Mouse (Mus musculus): ENCODE measurements around the gene Gins2. TPM values are rescaled to one million over a fixed set of nuclear protein-coding genes. Genes with fewer than 3 reads are reported as not detected.

Gene Gins2
- total RNA-seq, 2 experiments from 2014 or later = 23.2 to 28.3 TPM

DNA sequence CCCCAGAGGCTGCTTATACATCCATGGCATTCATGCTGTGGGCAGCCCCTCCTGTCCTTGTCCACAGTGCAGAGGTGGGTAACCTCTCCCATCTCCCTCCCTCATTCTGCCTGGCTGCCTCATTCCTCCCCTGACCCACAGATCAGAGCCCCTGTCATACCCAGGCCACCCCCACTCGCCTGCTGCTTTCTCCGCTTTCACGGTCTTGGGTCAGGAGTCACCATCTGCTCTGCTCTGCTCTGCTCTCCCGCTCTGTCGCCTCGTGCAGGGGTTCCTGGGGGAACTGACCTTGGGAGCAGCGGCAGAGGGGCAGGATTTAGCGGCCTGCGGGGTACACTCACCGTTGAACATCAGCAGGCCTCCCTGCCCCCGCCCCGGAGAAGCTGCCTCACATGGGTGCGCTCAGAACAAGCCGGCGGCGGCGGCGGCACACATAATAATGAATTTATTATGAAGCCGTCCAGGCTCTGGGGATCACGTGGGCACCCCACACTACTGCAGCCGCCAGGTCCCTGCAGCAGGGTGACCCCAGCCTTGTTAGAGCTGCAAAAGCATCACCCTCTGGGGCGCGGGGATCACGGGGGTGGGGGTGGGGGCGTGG, 39.7 kb downstream of the Gins2 start:
- ATAC-seq (ENCODE audit: poor library complexity, severe bottlenecking) = no peak

DNA sequence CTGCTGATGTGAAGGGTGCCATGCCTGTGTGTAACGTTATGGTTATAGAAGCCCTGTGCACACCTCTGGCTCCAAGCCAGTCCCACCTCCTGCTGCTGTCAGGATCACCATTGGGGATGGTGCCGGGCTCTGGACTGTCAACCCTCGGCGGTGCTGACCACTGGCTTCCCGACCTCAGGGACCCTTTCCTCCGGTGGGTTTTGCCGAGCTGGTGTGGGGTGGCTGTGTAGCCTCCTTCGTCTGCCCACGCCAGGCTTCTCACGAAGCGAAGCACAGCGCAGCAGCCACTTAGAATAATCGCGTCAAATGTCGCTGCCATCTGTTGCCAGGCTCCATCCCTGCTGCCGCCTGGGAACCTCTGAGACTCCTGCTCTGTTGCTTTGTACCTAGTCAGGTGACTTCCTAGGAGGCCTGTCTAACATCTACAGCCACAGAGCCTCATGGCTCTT, 40.8 kb downstream of the Gins2 start:
- no peak for ATAC-seq (ENCODE audit: poor library complexity, severe bottlenecking)

DNA sequence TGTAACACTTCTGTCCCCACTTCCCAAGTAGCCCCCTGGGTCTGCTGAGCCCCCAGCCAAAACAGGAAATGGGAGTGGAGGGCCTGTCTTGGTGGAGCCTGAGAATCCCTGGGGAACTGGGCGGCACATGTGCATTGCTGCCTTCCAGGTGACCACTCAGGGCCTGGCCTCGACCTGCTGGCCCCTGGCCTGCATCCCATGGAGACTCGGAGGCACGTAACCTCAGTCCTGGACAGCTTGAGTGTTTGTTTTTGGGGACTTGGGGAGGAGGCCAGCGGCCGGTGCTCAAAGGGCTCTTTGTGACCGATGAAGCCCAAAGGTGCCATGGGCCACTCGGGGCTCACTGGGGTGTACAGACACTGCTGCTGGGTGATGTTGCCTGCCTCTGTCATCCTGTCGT, 41.5 kb downstream of the Gins2 start:
- no peak for ATAC-seq (ENCODE audit: poor library complexity, severe bottlenecking)

DNA sequence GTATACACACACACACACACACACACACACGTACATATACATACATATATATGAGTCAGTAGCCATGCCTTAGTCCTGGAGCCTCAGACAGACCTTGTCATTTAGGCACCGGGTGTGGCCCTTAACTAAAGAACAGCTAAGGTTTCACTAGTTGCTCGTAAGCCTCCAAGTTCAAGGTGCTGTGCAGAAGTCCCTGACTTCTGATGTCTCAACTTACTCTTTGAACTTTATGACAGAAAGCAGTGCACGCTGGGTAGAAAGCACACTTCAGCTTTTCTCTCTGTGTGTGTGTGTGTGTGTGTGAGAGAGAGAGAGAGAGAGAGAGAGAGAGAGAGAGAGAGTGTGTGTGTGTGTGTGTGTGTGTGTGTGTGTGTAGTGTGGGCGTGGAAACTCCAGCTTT, 44.9 kb downstream of the Gins2 start:
- no peak for ATAC-seq (ENCODE audit: poor library complexity, severe bottlenecking)

DNA sequence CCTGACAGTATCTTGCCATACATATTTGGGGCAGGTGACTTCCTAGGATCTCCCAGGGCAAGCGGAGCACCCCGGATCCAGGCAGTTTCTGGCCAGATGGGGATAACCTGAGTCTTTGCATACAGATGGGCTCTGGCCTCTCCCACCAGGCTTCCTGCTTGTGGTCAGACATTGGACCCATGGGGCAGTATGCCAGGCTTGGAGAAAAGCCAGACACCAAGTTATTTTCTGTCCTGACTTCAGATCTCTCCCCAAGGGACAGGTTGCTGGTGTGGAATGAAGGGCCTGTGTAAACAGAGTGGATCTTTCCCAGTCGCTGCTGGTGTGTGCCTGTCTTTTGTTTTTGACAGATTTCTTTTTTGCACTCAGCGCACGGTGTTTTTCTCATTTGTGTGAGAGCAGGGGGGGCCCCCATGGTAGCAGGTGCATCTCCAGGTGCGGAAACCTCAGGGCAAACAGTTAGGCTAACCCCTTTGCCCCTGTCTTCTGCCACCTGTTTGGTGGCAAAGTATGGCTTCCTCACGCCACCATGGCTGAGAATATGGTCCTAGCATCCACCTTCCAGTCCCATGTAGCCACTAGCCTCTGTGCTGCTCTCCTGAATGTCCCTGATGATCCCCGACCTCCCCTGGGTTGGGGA, 45.6 kb downstream of the Gins2 start:
- no peak for ATAC-seq (ENCODE audit: poor library complexity, severe bottlenecking)

DNA sequence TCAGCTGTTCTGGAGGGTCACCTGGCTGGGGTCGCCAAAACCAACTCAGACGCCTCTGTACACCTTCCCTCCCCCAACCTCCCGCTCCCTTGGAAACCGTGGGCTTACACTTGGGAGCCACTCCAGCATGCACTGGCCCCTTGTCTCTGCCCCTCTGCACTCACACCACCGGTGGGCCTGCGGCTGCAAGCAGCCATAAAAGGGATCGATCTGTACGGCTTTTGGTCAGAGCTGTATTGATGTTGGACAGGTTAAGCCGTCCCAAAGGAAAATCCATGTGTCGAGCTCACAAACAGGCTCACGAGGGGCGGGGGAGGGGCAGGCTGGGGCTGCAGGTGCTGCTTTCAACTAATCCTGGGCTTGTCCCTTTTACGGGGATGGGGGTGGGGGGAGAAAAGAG, 46.1 kb downstream of the Gins2 start:
- ATAC-seq (ENCODE audit: poor library complexity, severe bottlenecking) = no peak

DNA sequence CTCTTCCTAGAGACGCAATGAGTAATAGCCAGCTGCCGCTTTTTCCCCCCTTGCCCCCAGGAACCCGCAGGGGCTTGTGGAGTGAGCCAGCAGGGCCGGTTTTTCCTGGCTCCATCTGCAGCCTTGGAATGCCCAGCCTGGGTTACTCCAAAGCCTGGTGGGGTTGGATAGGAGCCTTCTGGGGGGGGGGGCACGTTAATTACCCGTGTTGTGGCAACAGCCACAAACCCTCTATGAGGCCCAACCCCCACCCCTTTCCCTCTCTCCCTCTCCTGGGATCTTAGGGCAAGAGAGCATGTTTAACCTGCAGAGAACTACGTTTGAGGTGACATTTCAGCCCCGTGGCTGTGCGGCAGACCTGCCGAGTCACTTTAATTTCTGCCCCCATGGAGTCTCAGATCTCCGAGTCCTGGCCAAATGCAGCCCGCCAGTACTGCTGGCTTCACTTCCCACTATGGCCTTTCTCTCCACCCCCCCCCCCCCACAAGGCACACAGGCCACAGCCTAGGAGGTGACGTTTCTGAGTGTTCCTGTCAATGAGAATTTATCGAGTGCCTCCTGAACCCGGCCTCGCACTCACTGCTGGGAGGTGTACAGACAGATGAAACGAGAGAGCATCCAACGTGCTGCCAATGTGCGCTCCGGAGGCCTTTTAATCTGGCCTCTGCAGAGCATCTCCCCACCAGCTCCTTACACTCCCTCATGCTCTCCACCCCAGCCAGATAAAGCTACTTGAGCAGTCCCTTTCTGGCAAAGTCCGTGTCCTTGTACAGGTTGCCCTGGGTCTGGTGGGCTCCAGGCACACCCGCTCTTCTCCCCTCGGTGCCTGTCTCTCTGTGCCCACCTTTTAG, 49.1 kb downstream of the Gins2 start:
- ATAC-seq (ENCODE audit: poor library complexity, severe bottlenecking) = no peak

DNA sequence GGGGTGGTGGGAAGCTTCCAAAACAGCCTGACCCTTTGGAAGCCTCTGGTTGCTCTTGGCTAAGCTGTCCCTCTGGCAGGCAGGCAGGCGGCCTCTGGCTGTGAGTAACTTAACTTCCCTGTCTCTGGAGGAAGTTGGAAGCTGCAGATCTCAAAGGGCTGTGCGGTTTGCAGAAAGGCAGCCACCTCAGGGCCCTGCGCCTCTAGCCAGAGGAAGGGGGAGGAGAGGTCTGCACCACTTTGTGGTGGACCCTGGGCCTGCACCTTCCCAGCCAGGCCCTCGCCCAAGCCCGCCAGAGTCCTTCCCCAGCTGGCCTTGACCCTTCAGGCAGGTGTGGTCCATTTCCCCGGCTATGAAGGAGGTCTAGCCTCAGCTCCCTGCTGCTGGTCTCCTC, 49.7 kb downstream of the Gins2 start:
- peak; percentile 44 for ATAC-seq (ENCODE audit: poor library complexity, severe bottlenecking)

DNA sequence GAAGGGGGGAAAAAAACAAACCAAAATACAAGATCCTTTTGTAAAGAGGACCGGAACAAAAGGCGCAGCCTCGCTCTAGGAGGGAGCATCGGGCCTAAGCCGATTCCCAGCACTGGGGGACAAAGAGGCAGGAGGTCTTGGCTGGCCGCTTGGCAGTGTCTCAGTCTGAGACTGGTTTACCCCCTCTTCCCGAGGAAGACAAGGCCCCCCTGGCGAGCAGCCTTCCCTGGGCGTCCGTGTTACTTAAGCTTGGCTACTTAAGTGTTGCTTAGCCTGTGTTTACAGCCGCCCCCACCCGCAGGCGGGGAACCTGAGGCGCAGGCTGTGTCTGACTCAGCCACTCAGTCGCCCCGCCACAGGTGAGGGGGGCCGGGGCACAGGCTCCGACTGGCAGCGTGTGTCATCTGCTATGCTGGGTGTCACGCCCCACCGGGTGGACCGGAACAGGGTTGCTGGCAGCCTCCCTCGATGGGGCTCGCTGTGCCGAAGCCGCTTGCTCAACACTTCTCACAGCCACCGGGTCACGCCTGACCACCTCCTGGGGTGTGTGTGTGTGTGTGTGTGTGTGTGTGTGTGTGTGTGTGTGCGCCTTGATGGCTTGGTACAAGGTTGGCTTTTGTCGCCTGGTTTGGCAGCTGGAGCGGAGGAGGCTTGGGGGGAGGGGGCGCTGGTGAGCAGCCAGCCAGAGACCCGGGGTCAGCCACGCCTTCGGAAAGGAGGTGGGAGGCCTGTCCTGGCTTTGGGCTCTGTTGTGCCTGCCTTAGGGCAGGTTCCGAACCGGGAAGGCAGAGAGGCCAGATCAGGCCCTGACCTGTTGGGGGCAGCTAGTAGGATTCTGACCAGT, 50.5 kb downstream of the Gins2 start:
- peak; percentile 59 for ATAC-seq (ENCODE audit: poor library complexity, severe bottlenecking)

DNA sequence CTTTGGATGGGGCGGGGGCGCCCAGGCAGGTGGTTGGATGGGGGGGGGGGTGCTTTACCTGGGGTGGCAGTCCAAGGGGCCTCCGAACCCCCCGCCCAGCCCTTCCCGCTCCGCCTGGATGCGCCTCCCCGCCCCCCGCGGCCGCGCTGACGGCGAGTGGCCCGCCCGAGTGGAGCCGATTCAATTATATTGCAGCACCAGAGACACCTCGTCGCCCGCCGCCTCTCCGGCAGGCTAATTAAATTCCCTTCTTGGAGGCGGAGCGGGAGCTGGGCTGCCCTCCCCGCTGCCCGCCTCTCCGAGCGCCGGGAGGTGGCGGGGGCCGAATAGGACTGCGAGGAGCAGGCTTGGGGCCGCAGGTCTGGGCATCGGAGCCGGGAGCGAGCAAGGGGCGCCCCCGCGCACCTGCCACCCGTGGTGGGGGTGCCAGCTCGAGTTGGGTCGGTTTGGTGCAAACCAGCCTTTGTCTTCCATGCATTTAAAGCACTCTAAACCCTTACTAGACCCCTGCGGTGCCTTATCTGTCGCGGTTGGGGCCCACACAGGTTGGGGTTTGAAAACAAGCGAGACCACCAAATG, 51.2 kb downstream of the Gins2 start:
- no peak for ATAC-seq (ENCODE audit: poor library complexity, severe bottlenecking)

DNA sequence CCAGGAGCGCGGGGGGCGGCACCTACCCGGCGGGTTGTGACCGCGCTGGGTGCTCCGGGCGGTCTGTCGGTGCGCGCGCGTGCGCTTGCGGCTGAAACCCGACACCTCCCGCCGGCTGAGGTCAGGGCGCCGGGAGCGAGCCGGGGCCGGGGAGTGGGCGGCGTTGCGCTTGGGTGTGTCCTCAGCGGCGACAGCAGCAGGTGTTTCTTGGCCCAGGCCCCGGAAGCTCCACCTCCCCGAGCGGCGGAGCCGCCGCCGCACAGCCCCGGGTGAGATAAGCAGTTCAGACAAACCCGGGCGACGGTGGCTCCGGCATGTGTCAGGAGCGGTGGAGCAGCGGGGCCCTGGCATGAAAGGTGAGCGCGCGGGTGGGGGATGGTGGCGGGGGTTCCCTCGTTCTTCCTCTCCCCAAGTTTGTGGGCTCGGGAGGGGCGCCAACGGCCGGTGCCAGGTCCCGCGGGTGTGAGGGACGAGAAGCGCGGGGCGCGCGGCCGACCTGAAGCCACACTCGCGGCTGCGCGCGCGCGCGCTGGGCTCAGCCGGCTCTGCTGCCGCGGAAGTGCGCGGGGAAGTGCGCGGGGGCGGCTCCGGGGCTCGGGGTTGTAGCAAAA, 51.8 kb downstream of the Gins2 start:
- ATAC-seq (ENCODE audit: poor library complexity, severe bottlenecking) = peak; percentile 39

DNA sequence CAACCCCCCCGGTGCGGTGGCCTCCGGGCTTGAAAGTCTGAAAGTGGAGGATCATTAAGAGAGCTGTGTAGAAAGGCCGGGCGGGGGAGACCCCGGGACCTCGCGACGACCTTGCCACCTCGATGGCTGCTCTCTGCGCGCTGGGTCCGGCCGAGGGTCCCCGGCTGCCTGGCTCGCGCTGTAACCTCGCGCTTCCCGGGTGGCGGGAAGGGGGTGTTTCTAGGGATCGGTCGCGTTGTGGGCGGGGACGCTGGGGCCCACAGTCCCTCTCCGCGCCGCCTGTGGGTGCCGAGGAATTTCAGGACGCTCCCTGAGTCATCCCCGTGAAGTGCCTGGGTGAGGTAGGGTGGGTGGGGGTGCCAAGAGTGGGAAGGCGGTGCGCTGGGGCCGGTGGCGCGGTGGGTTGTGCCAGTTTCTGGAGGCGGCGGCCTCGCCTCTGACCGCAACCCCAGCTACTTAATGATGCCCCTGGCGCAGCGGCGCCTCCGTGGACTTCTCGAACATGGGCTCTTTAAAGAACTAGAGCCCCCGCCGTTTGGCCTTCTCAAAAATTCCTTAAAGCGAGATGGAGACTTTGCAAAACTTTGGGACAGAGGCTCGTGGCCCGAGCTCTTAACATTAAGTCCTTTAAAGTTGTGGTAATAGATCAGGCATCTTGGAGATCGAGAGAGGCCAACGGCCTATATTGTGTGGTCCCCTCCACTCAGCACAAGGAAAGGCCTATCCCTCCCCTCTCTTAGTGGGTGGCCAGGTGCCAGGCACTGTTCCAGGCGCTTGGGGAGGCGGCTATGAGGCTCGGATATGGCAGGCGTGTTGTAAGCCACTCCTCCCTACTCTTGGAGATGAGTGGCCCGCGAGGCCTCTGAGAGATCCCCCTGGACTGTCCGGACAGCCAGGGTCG, 52.5 kb downstream of the Gins2 start:
- ATAC-seq (ENCODE audit: poor library complexity, severe bottlenecking) = no peak

DNA sequence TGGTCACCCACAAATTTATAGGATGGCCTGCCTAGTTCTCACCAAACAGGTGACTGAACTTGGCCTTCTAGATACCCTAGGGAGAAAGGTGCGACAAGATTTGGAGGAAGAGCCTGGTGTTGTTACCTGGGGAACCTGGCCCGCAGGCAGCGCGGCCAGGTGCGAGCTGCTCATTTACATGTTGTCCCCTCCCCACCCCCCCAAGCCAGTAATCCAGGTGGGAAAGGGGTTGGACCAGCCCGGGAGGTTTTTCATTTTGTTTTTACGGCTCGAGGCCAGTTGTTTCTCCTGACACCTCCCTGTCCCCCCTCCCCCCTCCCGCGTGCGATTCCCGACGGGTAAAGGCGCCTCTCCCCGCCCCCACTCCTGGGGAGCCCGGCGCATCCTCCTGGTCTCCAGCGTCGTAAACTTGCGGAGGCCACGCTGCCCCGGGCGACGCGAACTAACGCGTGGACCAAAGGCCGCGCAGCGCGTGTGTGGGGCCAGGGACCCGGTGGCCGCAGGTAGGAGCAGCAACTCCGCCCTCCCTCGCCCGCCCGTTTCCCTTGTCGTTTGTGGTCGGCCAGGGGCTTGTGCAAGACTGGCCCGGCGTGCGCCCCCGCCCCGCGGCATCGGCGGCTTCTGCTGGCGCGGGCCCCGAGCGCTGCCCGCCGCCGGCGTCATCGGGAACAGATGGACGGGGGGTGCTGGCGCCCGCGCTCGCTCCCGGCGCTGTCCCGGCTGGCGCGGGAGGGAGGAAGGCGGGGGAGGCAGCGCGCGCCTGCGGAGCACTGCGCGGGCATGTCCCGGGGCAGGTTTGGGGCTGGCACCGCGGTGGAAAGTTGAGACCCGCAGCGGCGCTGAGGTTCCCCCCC, 53.4 kb downstream of the Gins2 start:
- 0 out of 2 replicates have a peak, but pooled peaks have one; percentile 6 for ATAC-seq (ENCODE audit: poor library complexity, severe bottlenecking)

DNA sequence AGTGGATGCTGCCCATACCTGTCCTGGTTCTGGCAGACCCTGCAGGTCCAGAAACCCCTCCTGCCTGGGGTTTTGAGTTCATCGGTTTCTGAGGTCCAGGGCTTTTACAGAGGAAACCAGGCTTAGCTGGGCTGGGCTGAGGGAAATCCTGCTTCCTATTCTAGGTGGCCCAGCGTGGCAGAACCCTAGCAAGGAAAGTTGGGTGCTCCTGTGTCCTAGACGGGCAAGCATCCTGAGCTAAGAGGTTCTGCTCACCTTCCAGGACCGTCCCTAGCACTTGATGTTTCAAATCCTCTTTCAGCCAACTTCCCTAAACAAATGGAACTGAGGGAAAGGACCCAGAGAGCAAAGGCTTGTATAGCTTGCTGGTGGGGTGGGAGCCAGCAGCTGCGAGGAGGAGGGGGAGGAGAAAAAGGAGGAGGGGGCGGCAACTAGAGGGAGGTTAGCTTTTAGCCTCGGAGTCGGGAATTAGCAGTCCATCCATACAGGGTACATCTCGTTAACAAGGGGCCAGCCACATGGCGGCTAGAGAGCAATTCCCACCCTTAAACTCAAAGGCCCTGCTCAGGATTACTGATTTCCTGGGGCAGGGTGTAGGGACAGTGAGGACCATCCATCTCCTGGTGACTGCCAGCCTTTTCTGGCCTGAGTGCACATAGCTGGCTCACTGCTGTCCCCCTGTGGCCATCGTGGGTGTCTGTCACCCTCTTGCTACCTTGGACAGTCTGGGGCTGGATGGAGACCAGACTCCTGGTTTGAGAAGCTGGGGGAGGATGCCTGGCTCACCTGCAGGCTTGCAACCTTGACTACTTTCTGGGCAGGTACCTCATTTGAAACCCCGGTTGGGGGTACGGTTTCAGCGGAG, 54.4 kb downstream of the Gins2 start:
- ATAC-seq (ENCODE audit: poor library complexity, severe bottlenecking) = peak; percentile 41

DNA sequence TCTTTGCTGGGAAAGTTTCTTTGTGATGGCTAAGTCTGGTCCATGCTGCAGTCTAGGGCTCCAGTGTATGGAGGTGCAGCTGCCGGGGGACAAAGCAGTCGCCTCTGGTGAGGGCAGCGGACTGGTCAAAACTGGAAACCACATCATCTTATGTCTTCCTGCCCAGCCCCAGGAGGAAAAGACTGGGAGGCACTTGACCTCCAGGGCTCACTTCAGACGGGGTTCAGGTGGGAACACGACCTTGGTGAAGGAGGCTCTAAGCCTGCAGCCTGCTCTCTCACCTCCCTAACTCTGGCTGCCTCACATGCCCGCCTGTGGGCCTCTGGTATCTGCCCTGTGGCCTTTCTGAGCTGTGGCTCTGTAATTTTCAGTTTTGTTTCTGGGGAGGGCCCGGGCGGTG, 55.0 kb downstream of the Gins2 start:
- ATAC-seq (ENCODE audit: poor library complexity, severe bottlenecking) = no peak

DNA sequence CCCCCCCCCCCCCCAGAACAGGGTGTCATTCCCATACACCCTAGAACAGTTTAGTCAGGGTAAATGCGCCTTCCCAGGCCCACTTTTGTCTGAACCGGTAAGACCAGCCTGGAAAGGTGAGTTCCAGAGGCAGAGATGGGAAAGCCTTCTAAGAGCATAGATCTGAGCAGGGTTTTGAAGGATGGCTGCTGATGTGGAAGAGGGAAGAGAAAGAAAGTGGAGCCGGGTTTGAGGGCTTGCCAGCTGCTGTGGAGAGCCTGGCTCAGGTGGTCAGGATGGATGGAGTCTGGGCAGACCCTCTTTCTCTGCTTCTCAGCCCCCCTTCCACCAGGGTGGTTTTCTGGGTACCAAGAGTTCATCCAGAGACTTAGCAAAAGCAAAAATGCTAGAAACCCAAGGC, 55.7 kb downstream of the Gins2 start:
- no peak for ATAC-seq (ENCODE audit: poor library complexity, severe bottlenecking)

DNA sequence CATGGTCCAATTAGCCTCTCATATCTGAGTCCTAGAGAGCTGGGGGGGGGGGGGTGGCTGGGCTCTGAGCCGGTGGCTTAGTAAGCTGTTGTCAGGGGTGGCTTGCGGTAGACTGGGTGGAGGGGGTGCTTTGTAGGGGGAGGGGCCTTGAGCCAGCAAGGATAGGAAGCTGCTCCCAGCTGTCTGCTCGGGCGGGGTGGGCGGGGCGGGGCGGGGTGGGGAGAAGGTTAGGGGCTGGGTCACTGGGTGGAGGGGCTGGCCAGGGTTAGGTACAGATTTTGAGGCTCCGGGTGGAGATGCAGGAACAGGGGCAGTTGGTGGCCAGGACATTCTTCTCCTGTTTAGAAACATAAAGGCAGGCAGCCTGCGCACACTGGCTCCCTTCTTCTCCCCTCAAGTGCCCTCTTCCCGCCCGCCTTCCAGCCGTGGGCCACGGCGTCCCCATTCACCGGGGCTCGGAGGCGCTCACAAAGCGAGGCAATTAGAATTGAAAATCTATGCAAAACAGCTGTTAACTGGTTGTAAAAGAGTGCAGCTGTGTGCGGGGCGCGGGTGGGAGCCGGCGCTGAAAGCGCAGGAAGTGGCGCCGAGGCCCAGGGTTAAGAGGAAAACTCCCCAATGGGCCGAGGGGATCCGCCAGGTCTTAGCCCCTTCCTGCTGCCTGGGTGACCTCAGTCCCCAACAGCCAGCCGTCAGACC, 56.4 kb downstream of the Gins2 start:
- no peak for ATAC-seq (ENCODE audit: poor library complexity, severe bottlenecking)
